Mouse (Mus musculus): ENCODE data around the gene Pramel7. TPM values are rescaled to one million over a fixed set of nuclear protein-coding genes. Genes with fewer than 3 reads are reported as not detected.

The Pramel7 gene
- polyA plus RNA-seq, 1 experiment from 2014 or later, result not detected

DNA sequence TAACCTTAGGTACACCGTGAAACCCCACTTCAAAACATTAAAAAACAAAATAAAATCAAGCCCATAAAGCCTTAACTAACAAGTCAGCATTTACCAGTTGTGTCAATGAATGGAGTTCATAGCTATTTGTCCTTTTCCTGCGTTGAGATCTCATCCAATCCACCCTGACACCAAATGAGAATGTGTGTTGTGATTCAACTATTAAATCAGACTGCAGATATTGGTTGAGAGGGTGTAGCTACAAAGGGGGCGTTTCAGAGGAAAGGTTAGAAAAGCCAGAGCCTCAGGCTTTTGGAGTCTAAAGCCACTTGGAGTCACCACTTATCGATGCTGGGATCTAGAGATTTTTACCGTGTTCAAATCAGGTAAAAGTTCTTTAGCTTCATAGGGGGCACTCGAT is 9.4 kb upstream of the Pramel7 start, which contains the start of gene Pramel6:
Pramel6 (plus strand) TSS at position 301 of the 400 bp plus-strand sequence.
- Histone ChIP-seq H3K4me3 (ENCODE audit: low read depth, low read length) (no peak within 1 kb of the TSS), H3K4me2 (ENCODE audit: low read depth, low read length) (no peak within 1 kb of the TSS), H3K27me3 (replicated peaks; ENCODE audit: control insufficient read depth, insufficient read depth, low read length) (no peaks in the 10 kb centered on the region), H3K4me1 (ENCODE audit: control insufficient read depth, insufficient read depth, low read length) (no peaks in the 10 kb centered on the region), H3K9ac (ENCODE audit: low read depth, low read length) (no peak within 1 kb of the TSS), H3K27ac (replicated peaks; ENCODE audit: low read depth, low read length) (no peak within 1 kb of the TSS), H3K36me3 (ENCODE audit: control insufficient read depth, insufficient read depth, low read length) (no peaks in the 10 kb centered on the region), H3K9me3 (ENCODE audit: control insufficient read depth, low read length) (no peaks in the 10 kb centered on the region)
- ATAC-seq (ENCODE audit: low read depth) (no peak), DNase-seq (ENCODE audit: low spot score) (no peak)
- 82% methylated on average over 6 of the region's 6 CpGs for WGBS

DNA sequence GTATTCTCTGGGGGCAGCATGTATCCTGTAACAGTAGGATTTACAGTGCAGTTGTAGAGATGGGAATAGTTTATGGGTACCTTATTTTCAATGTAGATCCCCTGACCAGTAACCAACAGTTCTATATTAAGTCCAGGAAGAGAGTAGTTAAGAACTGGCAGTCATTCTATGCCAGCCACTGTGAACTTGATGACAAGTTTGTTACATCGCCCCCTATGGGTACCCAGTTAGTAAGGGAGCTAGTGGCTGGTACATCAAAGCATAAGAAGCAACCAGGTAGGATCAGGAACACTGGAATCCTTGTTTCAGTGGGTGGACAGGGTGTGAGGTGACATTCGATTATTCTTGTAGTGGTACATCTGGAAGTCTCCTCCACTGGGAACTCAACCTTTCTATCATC is 14.6 kb downstream of the Pramel7 start:
- Histone ChIP-seq H3K4me3 (ENCODE audit: low read depth, low read length) (no peak overlapping the region), H3K4me2 (ENCODE audit: low read depth, low read length) (no peak overlapping the region), H3K36me3 (ENCODE audit: control insufficient read depth, insufficient read depth, low read length) (no peaks in the 10 kb centered on the region), H3K27me3 (replicated peaks; ENCODE audit: control insufficient read depth, insufficient read depth, low read length) (no peaks in the 10 kb centered on the region), H3K4me1 (ENCODE audit: control insufficient read depth, insufficient read depth, low read length) (no peaks in the 10 kb centered on the region), H3K9me3 (ENCODE audit: control insufficient read depth, low read length) (no peaks in the 10 kb centered on the region), H3K27ac (replicated peaks; ENCODE audit: low read depth, low read length) (no peak overlapping the region), H3K9ac (ENCODE audit: low read depth, low read length) (no peak overlapping the region)
- ATAC-seq (ENCODE audit: low read depth) (no peak), DNase-seq (ENCODE audit: low spot score) (no peak)
- 87% methylated on average over 2 of the region's 2 CpGs for WGBS

DNA sequence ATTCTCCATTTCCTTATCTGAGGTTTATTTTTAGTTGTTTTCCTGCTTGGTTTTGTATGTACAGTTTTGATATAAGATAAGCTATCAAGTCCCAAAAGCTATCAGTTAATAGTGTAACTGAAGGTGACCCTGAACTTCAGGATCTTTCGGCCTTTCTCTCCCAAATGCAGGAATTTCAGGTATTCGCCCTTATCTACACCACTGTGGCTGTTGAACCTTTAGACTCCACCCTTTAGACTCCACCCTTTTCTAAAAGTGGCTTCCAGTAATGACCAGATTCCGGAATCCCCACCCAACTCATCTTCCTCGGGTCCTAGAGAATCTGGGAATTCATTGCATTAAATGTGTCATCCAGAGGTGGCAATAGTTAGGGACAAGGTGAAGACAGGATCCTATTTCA is 15.7 kb downstream of the Pramel7 start:
- 78% methylated on average over 4 of the region's 4 CpGs for WGBS
- Histone ChIP-seq H3K36me3 (ENCODE audit: control insufficient read depth, insufficient read depth, low read length) (no peaks in the 10 kb centered on the region), H3K4me3 (ENCODE audit: low read depth, low read length) (no peak overlapping the region), H3K9ac (ENCODE audit: low read depth, low read length) (no peak overlapping the region), H3K4me2 (ENCODE audit: low read depth, low read length) (no peak overlapping the region), H3K4me1 (ENCODE audit: control insufficient read depth, insufficient read depth, low read length) (no peaks in the 10 kb centered on the region), H3K27me3 (replicated peaks; ENCODE audit: control insufficient read depth, insufficient read depth, low read length) (no peaks in the 10 kb centered on the region), H3K9me3 (ENCODE audit: control insufficient read depth, low read length) (no peaks in the 10 kb centered on the region), H3K27ac (replicated peaks; ENCODE audit: low read depth, low read length) (no peak overlapping the region)
- ATAC-seq (ENCODE audit: low read depth), result no peak
- DNase-seq (ENCODE audit: low spot score), result no peak

DNA sequence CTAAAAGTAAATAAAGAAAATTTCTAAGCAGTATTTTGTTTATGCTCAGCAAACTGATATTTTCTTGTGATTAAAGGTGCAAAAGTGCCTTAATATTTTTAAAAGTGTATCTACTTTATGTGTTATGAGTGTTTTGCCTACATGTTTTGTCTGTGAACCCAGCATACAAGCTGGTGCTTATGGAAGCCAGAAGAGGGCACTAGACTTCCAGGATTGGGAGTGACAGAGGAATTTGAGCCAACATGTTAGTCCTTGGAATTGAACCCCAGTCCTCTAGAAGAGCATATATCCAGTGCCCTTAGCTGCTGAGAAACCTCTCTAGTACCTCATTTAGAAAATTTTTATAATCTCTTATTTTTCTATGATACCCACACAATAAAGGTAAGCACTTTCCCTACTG is 16.7 kb downstream of the Pramel7 start:
- Histone ChIP-seq H3K27ac (replicated peaks; ENCODE audit: low read depth, low read length) (no peak overlapping the region), H3K4me2 (ENCODE audit: low read depth, low read length) (no peak overlapping the region), H3K27me3 (replicated peaks; ENCODE audit: control insufficient read depth, insufficient read depth, low read length) (no peaks in the 10 kb centered on the region), H3K36me3 (ENCODE audit: control insufficient read depth, insufficient read depth, low read length) (no peaks in the 10 kb centered on the region), H3K9ac (ENCODE audit: low read depth, low read length) (no peak overlapping the region), H3K4me1 (ENCODE audit: control insufficient read depth, insufficient read depth, low read length) (no peaks in the 10 kb centered on the region), H3K4me3 (ENCODE audit: low read depth, low read length) (no peak overlapping the region), H3K9me3 (ENCODE audit: control insufficient read depth, low read length) (no peaks in the 10 kb centered on the region)
- DNase-seq (ENCODE audit: low spot score) (no peak), ATAC-seq (ENCODE audit: low read depth) (no peak)

DNA sequence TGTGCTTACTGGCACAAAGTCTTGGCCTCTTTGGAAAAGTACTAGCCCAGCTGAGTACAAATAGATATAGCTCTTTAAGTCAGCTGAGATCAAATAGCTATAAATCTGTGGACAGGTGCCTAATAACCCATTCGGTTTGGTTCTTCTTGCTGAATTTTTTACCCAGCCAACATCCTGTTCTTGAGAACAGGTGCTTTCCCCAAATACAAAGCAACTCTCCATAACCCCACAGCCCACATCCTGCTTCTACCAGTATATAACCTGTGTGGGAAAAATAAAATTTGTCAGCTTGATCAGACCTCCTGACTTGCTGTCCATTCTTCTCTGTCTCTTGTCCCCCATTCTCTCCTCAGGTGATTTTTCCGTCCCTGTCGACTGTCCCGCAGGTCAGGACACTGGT is 35.1 kb downstream of the Pramel7 start:
- no peak for ATAC-seq (ENCODE audit: low read depth)
- no peak overlapping the region for H3K27ac ChIP-seq (replicated peaks; ENCODE audit: low read depth, low read length)
- no peak overlapping the region for H3K4me2 ChIP-seq (ENCODE audit: low read depth, low read length)
- WGBS, result 91% methylated on average over 4 of the region's 4 CpGs
- no peak overlapping the region for H3K9ac ChIP-seq (ENCODE audit: low read depth, low read length)
- no peaks in the 10 kb centered on the region for H3K4me1 ChIP-seq (ENCODE audit: control insufficient read depth, insufficient read depth, low read length)
- H3K9me3 ChIP-seq (ENCODE audit: control insufficient read depth, low read length), result no peaks in the 10 kb centered on the region
- DNase-seq (ENCODE audit: low spot score), result no peak
- H3K27me3 ChIP-seq (replicated peaks; ENCODE audit: control insufficient read depth, insufficient read depth, low read length), result no peaks in the 10 kb centered on the region
- no peaks in the 10 kb centered on the region for H3K36me3 ChIP-seq (ENCODE audit: control insufficient read depth, insufficient read depth, low read length)
- H3K4me3 ChIP-seq (ENCODE audit: low read depth, low read length), result no peak overlapping the region

DNA sequence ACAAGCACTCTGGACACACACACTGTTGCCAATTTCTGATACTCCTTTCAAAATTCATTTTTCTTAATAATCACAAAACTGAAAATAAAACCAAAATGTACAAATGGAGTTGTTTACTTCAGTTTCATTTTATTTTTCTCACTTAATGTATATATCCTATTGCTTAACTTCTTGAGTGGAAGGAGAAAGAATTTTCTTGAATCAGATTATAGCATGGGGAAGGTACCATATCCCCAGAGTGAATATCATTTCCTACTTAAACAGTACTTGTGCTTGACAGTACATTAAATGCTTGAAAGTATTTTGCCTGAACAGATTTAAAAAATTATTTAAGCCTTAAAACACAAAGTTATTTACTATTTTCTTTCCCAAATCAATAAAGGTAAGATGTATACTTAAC is 43.2 kb downstream of the Pramel7 start, which contains the start of gene Olfr1126:
Olfr1126 (plus strand) TSS at position 301 of the 400 bp plus-strand sequence.
- no peak for DNase-seq (ENCODE audit: low spot score)
- ATAC-seq (ENCODE audit: low read depth), result no peak

More for the DNA sequence above, 43.2 kb downstream of the Pramel7 start, which contains the start of gene Olfr1126:
- no peak within 1 kb of the TSS for H3K9ac ChIP-seq (ENCODE audit: low read depth, low read length)
- no peak within 1 kb of the TSS for H3K4me3 ChIP-seq (ENCODE audit: low read depth, low read length)
- no peaks in the 10 kb centered on the region for H3K9me3 ChIP-seq (ENCODE audit: control insufficient read depth, low read length)
- H3K4me2 ChIP-seq (ENCODE audit: low read depth, low read length), result no peak within 1 kb of the TSS
- no peaks in the 10 kb centered on the region for H3K36me3 ChIP-seq (ENCODE audit: control insufficient read depth, insufficient read depth, low read length)
- no peaks in the 10 kb centered on the region for H3K4me1 ChIP-seq (ENCODE audit: control insufficient read depth, insufficient read depth, low read length)
- H3K27me3 ChIP-seq (replicated peaks; ENCODE audit: control insufficient read depth, insufficient read depth, low read length), result no peaks in the 10 kb centered on the region
- no peak within 1 kb of the TSS for H3K27ac ChIP-seq (replicated peaks; ENCODE audit: low read depth, low read length)

Other genes starting within 250 kb of the Pramel7 start
- 0.21 and 0.25 TPM in 2 replicates for gene Olfr1115, start 249.1 kb downstream of the Pramel7 start, polyA plus RNA-seq (2014; fragmentation: Nextera tagmentation; extraction: Ambion mirVana)
- not detected in 2 replicates for gene Olfr1116, start 229.6 kb downstream of the Pramel7 start, polyA plus RNA-seq (2014; fragmentation: Nextera tagmentation; extraction: Ambion mirVana)
- gene Olfr1118, start 189.5 kb downstream of the Pramel7 start, polyA plus RNA-seq (2014; fragmentation: Nextera tagmentation; extraction: Ambion mirVana), result not detected in 2 replicates
- gene Olfr1120, start 142.3 kb downstream of the Pramel7 start, polyA plus RNA-seq (2014; fragmentation: Nextera tagmentation; extraction: Ambion mirVana), result not detected in 2 replicates
- not detected in 2 replicates for gene Olfr1121, start 127.2 kb downstream of the Pramel7 start, polyA plus RNA-seq (2014; fragmentation: Nextera tagmentation; extraction: Ambion mirVana)
- not detected in 2 replicates for gene Olfr1122, start 111.2 kb downstream of the Pramel7 start, polyA plus RNA-seq (2014; fragmentation: Nextera tagmentation; extraction: Ambion mirVana)
- not detected in 2 replicates for gene Olfr1123, start 80.5 kb downstream of the Pramel7 start, polyA plus RNA-seq (2014; fragmentation: Nextera tagmentation; extraction: Ambion mirVana)
- 0.07 TPM in 1 of 2 replicates, not detected in the other for gene Olfr1124, start 66.8 kb downstream of the Pramel7 start, polyA plus RNA-seq (2014; fragmentation: Nextera tagmentation; extraction: Ambion mirVana)
- gene Olfr1126, start 43.1 kb downstream of the Pramel7 start, polyA plus RNA-seq (2014; fragmentation: Nextera tagmentation; extraction: Ambion mirVana), result not detected in 2 replicates
- gene Pramel6, start 9.5 kb upstream of the Pramel7 start, polyA plus RNA-seq (2014; fragmentation: Nextera tagmentation; extraction: Ambion mirVana), result not detected in 2 replicates
- not detected in 2 replicates for gene Olfr153, start 34.7 kb upstream of the Pramel7 start, polyA plus RNA-seq (2014; fragmentation: Nextera tagmentation; extraction: Ambion mirVana)
- gene Olfr1128, start 48.4 kb upstream of the Pramel7 start, polyA plus RNA-seq (2014; fragmentation: Nextera tagmentation; extraction: Ambion mirVana), result not detected in 2 replicates
- not detected in 2 replicates for gene Olfr1129, start 76.8 kb upstream of the Pramel7 start, polyA plus RNA-seq (2014; fragmentation: Nextera tagmentation; extraction: Ambion mirVana)
- not detected in 2 replicates for gene Olfr1130, start 109.1 kb upstream of the Pramel7 start, polyA plus RNA-seq (2014; fragmentation: Nextera tagmentation; extraction: Ambion mirVana)
- not detected in 2 replicates for gene Olfr1131, start 130.0 kb upstream of the Pramel7 start, polyA plus RNA-seq (2014; fragmentation: Nextera tagmentation; extraction: Ambion mirVana)
- not detected in 2 replicates for gene Olfr1132, start 140.4 kb upstream of the Pramel7 start, polyA plus RNA-seq (2014; fragmentation: Nextera tagmentation; extraction: Ambion mirVana)
- 0.29 TPM in 1 of 2 replicates, not detected in the other for gene Olfr1133, start 150.3 kb upstream of the Pramel7 start, polyA plus RNA-seq (2014; fragmentation: Nextera tagmentation; extraction: Ambion mirVana)
- gene Olfr1134, start 161.4 kb upstream of the Pramel7 start, polyA plus RNA-seq (2014; fragmentation: Nextera tagmentation; extraction: Ambion mirVana), result not detected in 2 replicates
- not detected in 2 replicates for gene Olfr1135, start 176.6 kb upstream of the Pramel7 start, polyA plus RNA-seq (2014; fragmentation: Nextera tagmentation; extraction: Ambion mirVana)
- not detected in 2 replicates for gene Olfr1136, start 196.9 kb upstream of the Pramel7 start, polyA plus RNA-seq (2014; fragmentation: Nextera tagmentation; extraction: Ambion mirVana)
- not detected in 2 replicates for gene Olfr1137, start 216.1 kb upstream of the Pramel7 start, polyA plus RNA-seq (2014; fragmentation: Nextera tagmentation; extraction: Ambion mirVana)
- not detected in 2 replicates for gene Olfr1138, start 242.9 kb upstream of the Pramel7 start, polyA plus RNA-seq (2014; fragmentation: Nextera tagmentation; extraction: Ambion mirVana)
- not detected in 2 replicates for gene Olfr1140, start 246.7 kb upstream of the Pramel7 start, polyA plus RNA-seq (2014; fragmentation: Nextera tagmentation; extraction: Ambion mirVana)